Mouse (Mus musculus) hindbrain, embryonic 12.5 days (tissue): ENCODE results near the gene Arid3b. TPM values are rescaled to one million over a fixed set of nuclear protein-coding genes. Genes with fewer than 3 reads are reported as not detected.

Experiments
- ATAC-seq: fragments of 200-750 bp; cut with Nextera tagmentation; 2 replicates; pipeline ENCODE4 v1.8.0; 2017; ENCODE audit warnings: moderate TSS enrichment; ENCODE audit not compliant: low FRiP score
- H3K27ac ChIP-seq: fragments of 300-500 bp; sonication (generic); 2 replicates; pipeline ENCODE4 v1.5.1; 2016; ENCODE audit warnings: mild to moderate bottlenecking
- H3K27me3 ChIP-seq: fragments of 300-500 bp; sonication (generic); 2 replicates; pipeline ENCODE4 v1.6.1; 2016; ENCODE audit warnings: mild to moderate bottlenecking
- H3K36me3 ChIP-seq: fragments of 300-500 bp; sonication (generic); 2 replicates; pipeline ENCODE4 v1.6.1; 2016; ENCODE audit warnings: mild to moderate bottlenecking
- H3K4me1 ChIP-seq: fragments of 300-500 bp; sonication (generic); 2 replicates; pipeline ENCODE4 v1.6.1; 2016
- H3K4me2 ChIP-seq: fragments of 300-500 bp; sonication (generic); replicated peaks from 2 replicates; pipeline ENCODE4 v1.6.1; 2016; ENCODE audit warnings: mild to moderate bottlenecking
- H3K4me3 ChIP-seq: fragments of 300-500 bp; sonication (generic); 2 replicates; pipeline ENCODE4 v1.5.1; 2016; ENCODE audit warnings: mild to moderate bottlenecking
- H3K9ac ChIP-seq: fragments of 300-500 bp; sonication (generic); 2 replicates; pipeline ENCODE4 v1.6.1; 2016; ENCODE audit warnings: mild to moderate bottlenecking, moderate library complexity
- H3K9me3 ChIP-seq: fragments of 300-500 bp; sonication (generic); replicated peaks from 2 replicates; pipeline ENCODE4 v1.6.1; 2016; ENCODE audit warnings: mild to moderate bottlenecking
- WGBS: fragments of 180-500 bp; shearing (Covaris S2); methylation state at CpG from one replicate; pipeline ENCODE4 v1.1.7; 2016; 5-methylcytosine and 5-hydroxymethylcytosine counted together
- polyA plus RNA-seq: library from polyadenylated mRNA; unstranded; fragments of >200 nt; fragmentation: Nextera tagmentation; extraction: Ambion mirVana; gene quantifications from 2 replicates; pipeline ENCODE4 v1.2.1, GENCODE M21; 2016

The Arid3b gene
- polyA plus RNA-seq, 1 experiment from 2014 or later, result 22.9 TPM

- Histone ChIP-seq H3K9ac (no peak overlapping the region), H3K9me3 (no peaks in the 10 kb centered on the region), H3K27me3 (no peaks in the 10 kb centered on the region), H3K4me3 (no peak overlapping the region), H3K27ac (no peak overlapping the region), H3K4me2 (no peak overlapping the region), H3K4me1 (peaks cover 10% of the 10 kb centered on the region), H3K36me3 (peaks cover 84% of the 10 kb centered on the region)
- no peak for ATAC-seq
- WGBS, result 85% methylated on average over 3 of the region's 3 CpGs
Observed at GRCm38 (mm10) chr9:57757578-57757977, 79.0 kb downstream of the Arid3b start.

- H3K36me3 ChIP-seq, result peaks cover 97% of the 10 kb centered on the region
- H3K27ac ChIP-seq, result no peak overlapping the region
- 90% methylated on average over 7 of the region's 7 CpGs for WGBS
- no peaks in the 10 kb centered on the region for H3K9me3 ChIP-seq
- H3K4me2 ChIP-seq, result no peak overlapping the region
- no peak for ATAC-seq
- H3K4me3 ChIP-seq, result no peak overlapping the region
- no peaks in the 10 kb centered on the region for H3K4me1 ChIP-seq
- no peaks in the 10 kb centered on the region for H3K27me3 ChIP-seq
- H3K9ac ChIP-seq, result no peak overlapping the region
Observed at GRCm38 (mm10) chr9:57750901-57751300, 85.7 kb downstream of the Arid3b start.

- 91% methylated on average over 1 of the region's 1 CpGs for WGBS
- Histone ChIP-seq H3K9me3 (no peaks in the 10 kb centered on the region), H3K9ac (no peak overlapping the region), H3K36me3 (peaks cover 90% of the 10 kb centered on the region), H3K27me3 (no peaks in the 10 kb centered on the region), H3K4me1 (no peaks in the 10 kb centered on the region), H3K4me3 (no peak overlapping the region), H3K4me2 (no peak overlapping the region), H3K27ac (no peak overlapping the region)
- ATAC-seq, result no peak
Observed at GRCm38 (mm10) chr9:57748831-57749230, 87.8 kb downstream of the Arid3b start.

GRCm38 (mm10) chr9:57748137-57748536, 88.5 kb downstream of the Arid3b start:
- no peaks in the 10 kb centered on the region for H3K27me3 ChIP-seq
- no peak overlapping the region for H3K27ac ChIP-seq
- peaks cover 86% of the 10 kb centered on the region for H3K36me3 ChIP-seq
- no peak overlapping the region for H3K4me3 ChIP-seq
- no peak overlapping the region for H3K4me2 ChIP-seq
- no peak overlapping the region for H3K9ac ChIP-seq
- no peak for ATAC-seq
- no peaks in the 10 kb centered on the region for H3K4me1 ChIP-seq
- 94% methylated on average over 6 of the region's 6 CpGs for WGBS
- H3K9me3 ChIP-seq, result no peaks in the 10 kb centered on the region

GRCm38 (mm10) chr9:57747067-57747466, 89.5 kb downstream of the Arid3b start:
- ATAC-seq, result no peak
- no peak overlapping the region for H3K27ac ChIP-seq
- H3K9me3 ChIP-seq, result no peaks in the 10 kb centered on the region
- peaks cover 79% of the 10 kb centered on the region for H3K36me3 ChIP-seq
- WGBS, result 78% methylated on average over 1 of the region's 1 CpGs
- H3K4me3 ChIP-seq, result no peak overlapping the region
- no peak overlapping the region for H3K4me2 ChIP-seq
- H3K27me3 ChIP-seq, result no peaks in the 10 kb centered on the region
- H3K4me1 ChIP-seq, result no peaks in the 10 kb centered on the region
- no peak overlapping the region for H3K9ac ChIP-seq

- H3K36me3 ChIP-seq, result peaks cover 76% of the 10 kb centered on the region
- no peak overlapping the region for H3K4me3 ChIP-seq
- H3K9me3 ChIP-seq, result no peaks in the 10 kb centered on the region
- no peak overlapping the region for H3K4me2 ChIP-seq
- H3K27ac ChIP-seq, result no peak overlapping the region
- no peak for ATAC-seq
- 77% methylated on average over 3 of the region's 3 CpGs for WGBS
- H3K4me1 ChIP-seq, result no peaks in the 10 kb centered on the region
- H3K27me3 ChIP-seq, result no peaks in the 10 kb centered on the region
- no peak overlapping the region for H3K9ac ChIP-seq
Observed at GRCm38 (mm10) chr9:57744462-57745091, 92.0 kb downstream of the Arid3b start.

Other genes starting within 250 kb of the Arid3b start
- gene Ulk3, start 247.3 kb downstream of the Arid3b start, polyA plus RNA-seq, result 20.0 and 20.1 TPM in 2 replicates
- 0.08 and 0.27 TPM in 2 replicates for gene Cplx3, start 230.5 kb downstream of the Arid3b start, polyA plus RNA-seq
- not detected in 2 replicates for gene Lman1l, start 216.0 kb downstream of the Arid3b start, polyA plus RNA-seq
- 38.3 and 41.6 TPM in 2 replicates for gene Csk, start 183.2 kb downstream of the Arid3b start, polyA plus RNA-seq
- gene Cyp1a2, start 153.1 kb downstream of the Arid3b start, polyA plus RNA-seq, result not detected in 2 replicates
- 0.12 TPM in 1 of 2 replicates, not detected in the other for gene Cyp1a1, start 148.9 kb downstream of the Arid3b start, polyA plus RNA-seq
- gene Edc3, start 128.3 kb downstream of the Arid3b start, polyA plus RNA-seq, result 39.4 and 40.3 TPM in 2 replicates
- 81.8 and 82.5 TPM in 2 replicates for gene Clk3, start 70.9 kb downstream of the Arid3b start, polyA plus RNA-seq
- 143 and 144 TPM in 2 replicates for gene Ubl7, start 74.2 kb upstream of the Arid3b start, polyA plus RNA-seq
- gene Sema7a, start 103.3 kb upstream of the Arid3b start, polyA plus RNA-seq, result 1.0 and 1.7 TPM in 2 replicates
- 0.17 and 0.38 TPM in 2 replicates for gene Cyp11a1, start 169.6 kb upstream of the Arid3b start, polyA plus RNA-seq
- gene Stra6, start 227.0 kb upstream of the Arid3b start, polyA plus RNA-seq, result 14.8 and 17.6 TPM in 2 replicates